Mouse (Mus musculus): ENCODE measurements around the gene Smok2a.
"Not testable (repeated sequence)": the region's sequence is repeated elsewhere in the genome, so short reads cannot be mapped to it uniquely, and the experiment has no call there.

The Smok2a gene

DNA sequence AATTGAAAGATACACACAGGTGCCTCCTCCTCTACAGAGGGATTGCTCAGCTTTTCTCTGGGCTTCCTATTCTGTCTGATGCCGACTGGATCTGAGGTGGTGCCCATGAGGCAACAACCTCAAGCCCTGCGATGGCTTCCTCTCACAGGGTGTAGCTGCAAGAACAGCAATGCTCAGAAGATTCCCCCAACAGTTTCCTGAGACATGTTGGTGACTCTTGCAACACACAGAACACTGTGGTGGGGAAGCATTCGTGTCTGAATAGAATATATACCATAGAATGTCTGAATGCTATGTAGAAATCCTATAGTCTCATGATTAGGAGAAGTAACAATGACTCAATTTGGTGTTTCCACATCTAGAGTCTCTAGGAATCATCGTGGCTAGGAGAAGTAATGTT lies 6.8 kb upstream of the Smok2a start:
- DNase-seq (ENCODE audit: low spot score in 2 of 2), result no peak

DNA sequence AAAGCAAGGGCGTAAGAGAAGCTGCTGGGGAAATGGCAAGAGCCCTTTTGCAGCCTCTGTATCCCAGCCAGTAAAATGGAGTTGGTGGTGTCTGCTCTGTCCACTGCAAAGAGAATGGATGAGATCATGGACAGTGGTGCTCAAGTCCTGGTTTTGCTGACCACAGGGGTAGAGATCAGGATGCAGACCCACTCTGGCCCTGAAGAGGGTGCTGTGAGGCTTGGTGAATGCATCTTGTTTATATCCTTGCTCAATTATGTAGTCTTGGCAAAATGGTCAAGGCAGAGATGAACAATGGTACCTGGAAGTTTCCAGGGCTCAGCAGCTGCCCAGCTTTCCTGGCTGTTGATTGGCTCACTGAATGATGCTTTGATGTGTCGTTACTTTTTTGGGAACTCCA lies 5.4 kb upstream of the Smok2a start:
- DNase-seq (ENCODE audit: low spot score in 2 of 2), result peak in 1 of 2 experiments; percentile 16

DNA sequence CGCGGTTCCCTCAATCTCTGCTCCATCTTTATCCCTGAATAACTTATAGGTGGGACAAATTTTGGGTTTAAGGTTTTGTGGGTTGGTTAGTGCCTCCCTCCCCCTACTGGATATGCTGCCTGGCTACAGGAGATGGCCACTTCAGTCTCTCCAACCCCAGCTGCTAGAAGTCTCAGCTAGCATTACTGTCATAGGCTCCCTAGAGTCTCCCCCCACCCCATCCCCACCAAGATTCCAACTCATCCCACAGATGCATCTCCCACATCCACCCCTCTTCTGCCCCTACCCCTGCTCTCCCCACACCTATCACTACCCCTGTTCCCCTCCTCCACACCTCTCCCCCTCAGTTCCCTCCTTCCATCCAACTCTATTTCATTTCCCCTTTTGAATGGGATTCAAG lies 933 bp downstream of the Smok2a start:
- DNase-seq (ENCODE audit: low spot score in 2 of 2), result not testable (repeated sequence)

DNA sequence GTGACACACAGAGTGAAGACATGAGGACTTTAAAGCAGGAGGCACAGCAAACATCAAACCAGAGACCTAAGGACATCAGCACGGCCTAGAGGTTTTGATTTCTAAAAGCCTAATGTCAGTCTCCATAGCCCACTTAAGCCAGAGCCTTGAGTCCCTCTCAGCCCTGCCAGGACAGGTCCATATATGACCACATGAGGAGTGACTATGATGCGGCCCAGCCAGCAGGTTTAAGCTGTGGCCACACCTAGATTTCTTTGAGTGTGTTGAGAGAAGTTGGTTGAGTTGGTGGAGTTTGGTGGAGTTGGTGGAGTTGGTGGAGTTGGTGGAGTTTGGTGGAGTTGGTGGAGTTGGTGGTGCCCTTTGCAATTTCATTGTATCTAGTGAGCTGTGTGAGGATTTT lies 9.0 kb downstream of the Smok2a start, which contains the start of gene Smok2b:
TSS of gene Smok2b (plus strand) at position 301 of the 400 bp plus-strand sequence.
- DNase-seq (ENCODE audit: low spot score in 2 of 2), result not testable (repeated sequence)

DNA sequence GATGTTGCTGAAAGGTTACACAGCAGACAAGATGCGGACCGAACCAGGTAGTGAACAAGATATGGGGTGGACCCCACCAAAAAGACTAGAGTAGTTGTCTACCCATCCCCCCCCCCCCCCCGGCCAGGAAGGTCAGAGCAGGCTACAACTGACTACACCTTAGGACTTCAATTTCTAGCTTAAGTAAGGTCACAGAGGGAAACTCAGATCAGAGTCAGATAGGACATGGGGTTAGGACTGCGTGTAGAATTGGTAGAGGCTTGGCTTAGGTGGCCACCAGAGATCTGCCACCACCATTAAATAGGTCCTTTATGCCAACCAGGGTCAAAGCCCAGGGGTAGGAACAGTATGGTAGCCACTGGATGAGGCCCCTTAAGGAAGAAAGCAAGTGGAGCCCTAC lies 18.5 kb downstream of the Smok2a start:
- not testable (repeated sequence) for DNase-seq (ENCODE audit: low spot score in 2 of 2)

GRCm38 (mm10) chr17:13240807-13241727 lies 20.1 kb downstream of the Smok2a start:
- DNase-seq (ENCODE audit: low spot score in 2 of 2), result not testable (repeated sequence)

DNA sequence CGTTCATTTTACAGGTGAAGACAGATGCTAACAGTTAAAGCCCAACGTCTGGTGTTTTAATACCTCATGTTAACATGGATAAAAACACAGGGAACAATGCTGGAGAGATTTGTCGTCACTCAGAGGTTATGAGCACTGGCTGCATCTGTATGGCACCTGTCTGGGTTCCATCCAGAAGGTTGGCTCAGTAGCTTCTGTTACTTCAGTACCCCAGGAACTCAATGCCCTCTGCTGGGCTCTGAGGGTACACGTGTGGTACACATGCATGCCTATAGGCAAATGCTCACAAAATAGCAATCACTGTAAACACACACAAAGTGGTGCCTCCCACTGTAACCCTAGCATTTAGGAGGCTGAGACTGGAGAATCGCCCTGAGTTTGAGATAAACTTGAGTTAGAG lies 33.8 kb downstream of the Smok2a start:
- not testable (repeated sequence) for DNase-seq (ENCODE audit: low spot score in 2 of 2)

Measured in right cerebral cortex, adult 2 months (tissue).